Mouse (Mus musculus) spleen, postnatal 36 days (tissue): ENCODE results near the gene Cpn1.

ENCODE experiments used
- DNase-seq, 2 experiments: peaks; one replicate each; pipeline ENCODE4 v3.0.0; 2022; ENCODE audit warnings: low spot score in 2 of 2, mixed read lengths in 1 of 2

Cpn1 gene

GRCm38 (mm10) chr19:43986069-43986794 is at the start of gene Cpn1:
Gene Cpn1, minus strand, starts transcription at chr19:43986556.
- DNase-seq, result no peak

- DNase-seq, result no peak
These were observed 47.0 kb upstream of the Cpn1 start for GRCm38 (mm10) chr19:44033396-44033795.

GRCm38 (mm10) chr19:44032046-44032744 is 45.8 kb upstream of the Cpn1 start:
- DNase-seq, result no peak

GRCm38 (mm10) chr19:44030024-44030423 is 43.7 kb upstream of the Cpn1 start:
- no peak for DNase-seq

GRCm38 (mm10) chr19:44028972-44029371 is 42.6 kb upstream of the Cpn1 start, which contains the start of gene Cyp2c23:
Gene Cyp2c23, minus strand, starts transcription at chr19:44029208.
- no peak for DNase-seq

GRCm38 (mm10) chr19:44026956-44027530 is 40.7 kb upstream of the Cpn1 start:
- no peak for DNase-seq

GRCm38 (mm10) chr19:44024921-44025585 is 38.7 kb upstream of the Cpn1 start:
- DNase-seq, result no peak

GRCm38 (mm10) chr19:44023066-44023465 is 36.7 kb upstream of the Cpn1 start:
- DNase-seq, result no peak

GRCm38 (mm10) chr19:44021502-44021901 is 35.1 kb upstream of the Cpn1 start:
- peak in 1 of 2 experiments; percentile 4 for DNase-seq

GRCm38 (mm10) chr19:44019739-44020138 is 33.4 kb upstream of the Cpn1 start:
- DNase-seq, result no peak

- no peak for DNase-seq
These were observed 27.5 kb upstream of the Cpn1 start for GRCm38 (mm10) chr19:44013862-44014261.

GRCm38 (mm10) chr19:44008784-44009183 is 22.4 kb upstream of the Cpn1 start:
- no peak for DNase-seq

GRCm38 (mm10) chr19:44007186-44007585 is 20.8 kb upstream of the Cpn1 start:
- DNase-seq, result no peak

GRCm38 (mm10) chr19:44005025-44005424 is 18.7 kb upstream of the Cpn1 start:
- no peak for DNase-seq

GRCm38 (mm10) chr19:44004261-44004660 is 17.9 kb upstream of the Cpn1 start:
- DNase-seq, result no peak

- DNase-seq, result no peak
These were observed 14.4 kb upstream of the Cpn1 start for GRCm38 (mm10) chr19:44000720-44001119.

- DNase-seq, result no peak
These were observed 13.7 kb upstream of the Cpn1 start for GRCm38 (mm10) chr19:44000061-44000460.

- no peak for DNase-seq
These were observed 12.6 kb upstream of the Cpn1 start for GRCm38 (mm10) chr19:43998802-43999527.

GRCm38 (mm10) chr19:43998101-43998500 is 11.7 kb upstream of the Cpn1 start:
- no peak for DNase-seq

GRCm38 (mm10) chr19:43995427-43995826 is 9.1 kb upstream of the Cpn1 start:
- DNase-seq, result no peak

- DNase-seq, result no peak
These were observed 6.1 kb upstream of the Cpn1 start for GRCm38 (mm10) chr19:43992464-43992863.

- no peak for DNase-seq
These were observed 4.0 kb upstream of the Cpn1 start for GRCm38 (mm10) chr19:43990362-43990761.
